ENCODE assay signal across 18 mouse cellular contexts in the genomic region with DNA sequence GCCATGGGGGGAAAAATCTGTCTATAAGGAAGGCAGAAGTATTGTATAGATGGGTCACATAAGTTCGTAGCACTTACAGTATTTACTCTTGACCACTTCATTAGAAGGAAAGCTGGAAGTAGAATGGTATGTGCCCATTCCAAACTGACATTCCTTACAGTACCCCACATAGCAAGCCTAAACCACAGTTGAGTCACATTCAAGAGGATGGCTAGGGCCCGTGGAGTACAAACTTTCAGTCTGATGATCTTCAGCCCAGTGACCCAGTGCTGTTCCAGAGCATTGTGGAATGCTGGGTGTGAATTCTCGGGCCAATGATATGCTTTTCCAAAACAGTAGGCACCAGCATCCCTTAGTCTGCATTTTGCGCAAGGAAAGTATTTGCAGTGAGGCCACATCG.
A peak's percentile ranks its signal among the peaks of the same experiment; 100 is the strongest.
DNase-seq lines count a peak whose midpoint lies in the region; ATAC-seq and TF ChIP-seq lines count a peak whose summit lies in the region.
"Had no signal": no experiment of that assay in that cellular context is flagged by ENCODE, and none has a peak within 500 bp of the region (broad histone marks: within the 10 kb centered on the region; RNA-seq: fewer than 3 reads in every experiment).

No protein-coding gene starts in this region.

- in situ Hi-C loops in Patski (cut with MboI; ENCODE audit: low pct_unique_long_range_greater_than_20kb) = no loop called here

- no peaks in the 10 kb centered on the region for H3K36me3 ChIP-seq in lung, postnatal 0 days (ENCODE audit: insufficient read depth, low read length)
- H3K36me3 ChIP-seq: embryonic facial prominence, embryonic 10.5 days; embryonic facial prominence, embryonic 12.5 days; forebrain, embryonic 15.5 days had no signal

- no peaks in the 10 kb centered on the region for H3K27me3 ChIP-seq in lung, postnatal 0 days (replicated peaks; ENCODE audit: insufficient read depth, low read length)
- no peaks in the 10 kb centered on the region for H3K27me3 ChIP-seq in Patski
- H3K27me3 ChIP-seq: embryonic facial prominence, embryonic 12.5 days; forebrain, embryonic 13.5 days; forebrain, embryonic 15.5 days had no signal

- H3K9ac ChIP-seq in lung, postnatal 0 days (replicated peaks; ENCODE audit: low read depth) = no peak overlapping the region
- H3K9ac ChIP-seq: embryonic facial prominence, embryonic 12.5 days; forebrain, embryonic 13.5 days; forebrain, embryonic 15.5 days; forebrain, postnatal 0 days had no signal

- CTCF ChIA-PET in Patski (lab: Charles Lee) = no interaction called here

- no peaks in the 10 kb centered on the region for H3K4me1 ChIP-seq in lung, postnatal 0 days (ENCODE audit: insufficient read depth, low read depth, low read length)
- H3K4me1 ChIP-seq: embryonic facial prominence, embryonic 10.5 days; embryonic facial prominence, embryonic 12.5 days; forebrain, embryonic 13.5 days; forebrain, embryonic 15.5 days had no signal

- POLR2A ChIA-PET in Patski (lab: Charles Lee) = no interaction called here

- H3K9me3 ChIP-seq in lung, postnatal 0 days (ENCODE audit: low read length) = no peaks in the 10 kb centered on the region
- H3K9me3 ChIP-seq: embryonic facial prominence, embryonic 10.5 days; embryonic facial prominence, embryonic 12.5 days; forebrain, embryonic 13.5 days; forebrain, embryonic 15.5 days had no signal

- TF ChIP-seq EP300 in lung, postnatal 0 days (IDR thresholded peaks at IDR 0.05) = peak; percentile 82

- H3K27ac ChIP-seq in lung, postnatal 0 days (ENCODE audit: low read length) = no peak overlapping the region
- H3K27ac ChIP-seq: embryonic facial prominence, embryonic 10.5 days; embryonic facial prominence, embryonic 12.5 days; forebrain, embryonic 13.5 days; forebrain, embryonic 15.5 days had no signal

- 70% methylated on average over 5 of the region's 5 CpGs for WGBS in lung, postnatal 0 days

- no peak overlapping the region for H3K4me3 ChIP-seq in lung, postnatal 0 days (ENCODE audit: low read depth, low read length)
- H3K4me3 ChIP-seq: embryonic facial prominence, embryonic 10.5 days; embryonic facial prominence, embryonic 12.5 days; forebrain, embryonic 13.5 days; forebrain, embryonic 15.5 days had no signal

- ATAC-seq in lung, postnatal 0 days = peak; percentile 41
- peak; percentile 86 for ATAC-seq in Patski
- ATAC-seq: forebrain, embryonic 13.5 days; forebrain, embryonic 15.5 days; forebrain, postnatal 0 days had no signal

- TF ChIP-seq CTCF in lung, postnatal 0 days (IDR thresholded peaks at IDR 0.05) = no peak
- TF ChIP-seq CTCF in Patski (IDR thresholded peaks at IDR 0.05) = no peak

- DNase-seq in lung, postnatal 0 days (ENCODE audit: low spot score) = peak; percentile 9
- no peak for DNase-seq in lung, postnatal 14 days
- peak; percentile 50 for DNase-seq in 3T3-L1 (ENCODE audit: low read depth, low spot score)
- DNase-seq in Patski (ENCODE audit: low read depth, low spot score) = peak; percentile 1
- no peak for DNase-seq in cerebellum, postnatal 25 days
- no peak for DNase-seq in adrenal gland, postnatal 25 days
- DNase-seq: adrenal gland, adult 8-10 months; adrenal gland, postnatal 14 days; cerebellum, adult 11 months; cerebellum, adult 18-20 months; cerebellum, adult 8-10 months; cerebellum, adult 9-11 months; cerebellum, postnatal 14 days; forebrain, postnatal 0 days had no signal

- H3K4me2 ChIP-seq in lung, postnatal 0 days (replicated peaks; ENCODE audit: low read depth, low read length) = no peak overlapping the region
- H3K4me2 ChIP-seq: embryonic facial prominence, embryonic 12.5 days; forebrain, embryonic 13.5 days; forebrain, embryonic 15.5 days had no signal

Comparison
In these comparisons a context has a peak if more than half of its experiments do, and no peak if none do; other contexts are left out.
1. DNase-seq: peak in lung, postnatal 0 days (single experiment), 3T3-L1 (single experiment) and Patski (single experiment); none in lung, postnatal 14 days (single experiment), cerebellum, postnatal 25 days (0 of 2) and adrenal gland, postnatal 25 days (single experiment).